Mouse (Mus musculus) forelimb bud, embryonic 11.5 days (tissue): ENCODE results near the gene Podn.

Source experiments
- DNase-seq: peaks from one replicate; pipeline ENCODE4 v3.0.0-alpha.2; 2012; ENCODE audit warnings: low read depth, low spot score

Gene Podn

DNA sequence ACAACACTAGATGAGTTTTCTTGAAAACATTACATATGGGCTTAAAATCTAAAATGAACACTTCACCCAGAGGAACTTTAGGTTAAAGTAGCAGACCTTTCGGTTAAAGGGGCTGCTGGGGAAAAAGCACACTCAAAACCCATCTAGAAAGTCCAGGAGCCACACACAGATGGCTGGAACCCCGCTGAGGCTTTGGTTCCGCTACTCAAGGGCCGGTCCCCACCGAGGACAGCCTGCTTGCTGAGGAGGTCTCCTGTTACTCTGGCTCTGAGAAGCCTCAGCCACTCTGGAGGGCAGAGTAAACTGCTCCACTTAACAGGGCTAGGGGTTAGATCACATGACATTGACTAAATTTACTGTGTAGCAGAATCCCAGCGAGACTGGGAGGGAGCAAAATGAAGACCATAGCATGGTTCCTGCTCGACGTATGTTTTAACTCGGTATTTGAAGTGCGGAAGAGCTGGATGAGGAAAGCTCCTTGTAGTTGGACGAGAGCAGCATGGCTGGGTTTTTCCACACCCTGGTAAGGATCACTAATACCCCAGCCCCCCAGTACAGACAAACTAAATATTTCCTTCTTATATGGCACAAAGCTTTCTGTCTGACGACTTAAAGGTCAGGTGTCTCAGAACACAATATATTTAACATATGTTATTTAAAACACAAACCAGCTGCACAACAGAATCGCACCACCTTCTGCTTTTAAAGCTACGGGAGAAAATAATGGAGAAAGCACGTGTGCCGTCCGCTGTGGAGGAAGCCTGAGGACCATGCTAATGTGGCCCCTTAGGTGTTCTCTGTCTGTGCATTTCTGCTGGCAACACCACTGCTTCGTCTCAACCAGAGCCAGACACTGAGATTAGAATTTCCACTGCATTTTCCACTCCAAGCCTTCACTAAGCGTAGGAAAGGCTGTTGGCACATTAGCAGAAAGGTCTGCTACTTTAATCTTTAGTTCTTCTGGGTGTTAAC lies 50.8 kb downstream of the Podn start:
- peak; percentile 46 for DNase-seq

DNA sequence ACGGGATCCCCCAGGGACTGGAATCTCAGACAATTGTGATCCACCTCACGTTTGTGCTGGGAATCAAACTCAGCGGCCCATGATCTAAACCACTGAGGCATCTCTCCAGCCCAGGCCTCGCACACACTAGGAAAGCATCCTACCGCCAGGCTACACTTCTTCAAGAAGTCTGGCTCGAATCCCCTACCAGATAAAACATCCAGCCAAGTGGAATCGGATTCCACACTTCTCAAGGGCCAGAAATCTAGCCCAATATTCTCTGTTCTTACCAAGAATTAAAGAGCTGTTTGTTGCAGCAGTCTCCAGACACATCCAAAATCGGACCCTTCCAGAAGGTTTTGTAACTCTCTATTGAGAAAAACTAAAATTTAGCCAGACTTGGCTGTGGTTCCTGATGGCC lies 59.2 kb downstream of the Podn start:
- no peak for DNase-seq

DNA sequence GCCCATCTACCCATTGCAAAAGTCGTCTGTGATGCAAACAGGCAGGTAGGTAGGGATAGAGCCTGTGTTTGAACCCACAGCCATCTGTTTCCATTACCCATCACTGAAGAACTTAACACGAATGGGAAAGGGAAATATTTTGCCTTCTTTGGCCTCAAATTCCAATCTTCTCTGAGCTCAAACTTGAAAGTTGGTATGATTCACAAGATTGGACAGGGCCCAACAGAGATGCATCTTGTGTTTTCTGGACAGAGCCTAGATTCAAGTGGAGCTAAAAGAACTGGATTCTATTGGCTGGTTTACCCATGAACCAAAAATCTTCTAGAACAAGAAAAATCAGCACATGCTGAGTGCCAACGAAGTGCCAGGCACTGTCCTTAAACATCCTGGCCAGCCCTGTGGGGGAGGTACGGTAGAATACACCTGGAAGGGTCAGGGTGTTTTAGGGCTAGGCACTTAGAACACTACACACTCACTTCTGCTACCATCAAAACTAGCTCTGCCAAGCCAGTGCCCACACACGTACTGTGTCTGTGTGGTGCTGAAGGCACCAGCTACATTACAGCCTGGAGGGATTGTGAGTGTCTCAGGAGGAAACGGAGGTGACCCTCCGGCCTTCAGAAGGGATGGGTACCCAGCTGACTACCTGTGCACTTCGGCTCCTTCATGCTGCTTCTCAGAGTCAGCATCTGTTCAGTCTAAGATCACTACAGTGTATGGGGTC lies 63.0 kb downstream of the Podn start:
- no peak for DNase-seq

DNA sequence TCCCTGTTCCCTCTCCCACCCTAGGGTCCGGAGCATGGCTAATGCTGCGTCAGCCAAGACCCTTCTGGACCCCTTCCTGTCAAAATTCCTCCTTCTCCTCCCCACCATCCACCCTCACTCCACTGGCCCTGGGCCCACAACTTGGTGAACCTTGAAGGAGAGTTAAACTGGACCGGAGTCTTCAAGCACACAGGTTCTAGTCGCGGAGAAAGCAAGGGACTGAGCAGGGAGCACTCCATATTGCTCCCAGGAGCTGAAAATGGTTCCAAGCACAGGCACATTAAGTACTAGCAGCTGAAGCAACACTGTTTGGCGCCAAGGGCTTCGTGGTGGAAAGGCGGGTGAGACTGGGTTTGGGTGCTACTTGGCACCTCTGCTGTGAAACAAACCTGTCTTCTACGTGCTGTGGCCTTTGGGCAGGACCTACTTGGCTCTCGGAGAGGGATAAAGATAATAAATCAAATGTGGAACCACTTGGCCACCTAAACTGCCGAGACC lies 63.8 kb downstream of the Podn start:
- DNase-seq = no peak

DNA sequence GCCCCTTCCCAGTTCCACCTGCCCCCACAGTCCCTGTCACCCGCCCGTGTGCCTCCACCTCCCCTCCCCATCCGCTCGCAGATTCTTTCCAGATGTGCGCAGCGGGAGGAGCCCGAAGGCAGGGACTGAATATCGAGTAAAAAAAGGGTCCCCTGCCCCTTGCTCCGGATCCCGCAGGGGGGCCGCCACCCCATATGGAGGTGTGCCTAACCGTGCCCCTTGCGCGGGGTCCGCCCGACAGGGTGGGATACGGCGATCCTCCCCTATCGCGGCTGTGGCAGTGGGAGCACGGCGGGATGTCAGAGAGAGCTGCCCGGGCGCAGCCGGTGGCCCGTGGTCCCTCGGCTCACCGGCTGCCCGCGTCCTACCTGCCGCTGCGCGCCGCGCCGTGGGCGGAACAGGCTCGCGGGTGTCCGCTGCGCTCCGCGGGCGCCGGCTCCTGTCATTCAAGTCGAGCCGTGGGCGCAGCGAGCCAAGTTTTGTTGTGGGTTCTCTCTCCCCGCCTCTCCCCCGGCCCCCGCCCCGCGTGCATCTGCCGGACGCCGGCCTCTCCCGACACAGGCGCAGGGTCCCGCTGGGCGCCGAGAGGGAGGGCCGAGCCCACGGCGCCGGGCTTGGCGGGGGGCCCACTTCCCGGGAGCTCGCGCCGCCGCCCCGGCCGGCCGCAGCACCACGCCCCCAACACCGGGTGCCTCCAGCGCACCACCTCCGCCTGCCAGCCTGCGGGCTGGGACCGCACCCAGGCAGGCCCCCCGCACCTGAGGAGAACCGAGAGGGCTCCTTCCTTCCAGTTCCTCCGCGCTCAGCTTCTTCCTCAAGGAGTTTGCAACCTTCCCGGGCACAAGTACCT lies 64.5 kb downstream of the Podn start:
- DNase-seq = no peak

DNA sequence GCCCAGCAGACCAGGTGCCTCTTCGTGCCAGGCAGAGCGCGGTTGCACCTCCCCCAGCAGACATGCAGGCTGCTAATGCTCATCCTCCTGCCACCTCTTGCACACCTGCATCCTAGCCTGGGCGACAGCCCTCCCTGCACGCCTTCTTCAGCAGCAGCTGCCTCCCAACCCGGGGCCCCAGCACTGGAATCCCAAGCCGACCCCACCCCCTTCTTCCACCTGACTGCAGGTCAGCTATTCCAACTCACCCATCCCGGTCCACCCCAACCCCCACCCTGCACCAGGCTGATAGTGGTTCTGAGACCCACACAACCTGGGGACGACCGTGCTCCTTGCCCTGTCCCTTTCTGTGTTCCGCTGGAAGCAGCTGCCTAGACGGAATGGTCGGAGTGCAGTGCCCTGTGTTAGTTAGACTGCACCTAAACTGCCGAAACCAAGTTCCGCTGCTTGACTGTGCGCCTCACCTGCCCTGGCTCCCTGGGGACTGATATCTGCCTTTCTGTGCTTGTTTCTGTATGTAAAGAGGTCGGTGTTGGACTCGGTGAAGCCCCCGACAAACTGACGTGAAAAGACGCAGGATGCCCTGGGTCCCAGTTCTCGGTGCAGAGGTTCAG lies 65.2 kb downstream of the Podn start:
- DNase-seq = no peak

DNA sequence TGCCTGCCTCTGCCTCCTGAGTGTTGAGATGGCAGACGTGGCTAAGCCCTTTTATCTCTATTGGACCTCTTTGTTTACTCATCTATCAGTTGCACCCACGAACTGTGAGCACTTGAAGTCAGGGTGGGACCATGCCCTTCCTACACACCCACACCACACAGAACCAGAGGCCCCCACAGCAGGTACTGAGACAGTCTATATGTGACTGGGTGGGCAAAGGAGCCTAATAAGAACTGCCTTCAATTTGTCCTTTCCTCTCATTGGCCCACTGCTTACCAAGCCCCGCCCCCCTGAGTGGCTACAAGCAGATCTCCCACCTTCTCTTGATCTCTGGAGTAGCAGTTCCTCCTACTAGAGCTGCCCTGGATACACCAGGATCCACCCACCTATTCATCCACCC lies 70.1 kb downstream of the Podn start:
- no peak for DNase-seq

DNA sequence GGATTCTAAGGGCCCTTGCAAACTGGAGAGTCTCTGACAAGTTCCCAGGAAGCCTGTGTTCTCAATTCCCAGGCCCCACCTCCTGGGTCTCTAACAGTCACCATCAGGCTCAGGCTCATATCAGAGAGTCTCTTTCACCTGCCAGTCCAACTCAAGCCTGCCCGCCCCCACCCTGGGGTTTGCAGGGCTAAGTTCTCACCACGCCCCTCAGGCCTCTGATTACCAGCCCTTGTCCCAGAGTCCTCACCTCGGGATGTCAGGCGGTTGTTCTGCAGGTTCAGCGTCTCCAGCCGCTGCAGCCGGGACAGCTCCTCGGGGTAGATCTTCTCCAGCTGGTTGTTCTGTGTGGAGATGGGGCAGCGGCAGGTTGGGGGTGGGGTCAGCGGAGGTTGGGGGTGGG lies 71.0 kb downstream of the Podn start:
- DNase-seq = no peak

DNA sequence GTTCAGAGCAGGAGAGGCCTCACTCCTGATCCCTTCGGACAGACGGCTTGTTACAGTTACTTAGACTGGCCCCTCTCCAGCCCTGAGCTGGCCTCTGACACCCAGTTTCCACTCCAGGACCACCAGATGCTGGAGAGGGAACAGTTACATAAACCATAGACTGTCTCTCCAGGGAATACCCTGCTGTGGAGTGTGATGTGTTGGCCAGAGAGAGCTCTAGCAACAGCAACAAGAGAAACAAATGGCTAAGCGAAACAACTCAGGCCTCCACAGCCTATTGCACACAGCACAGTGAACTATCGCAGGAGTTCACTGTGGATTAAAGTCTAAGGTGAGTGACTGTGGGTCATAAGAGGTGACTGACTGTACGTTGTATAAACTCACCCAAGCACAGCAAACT lies 71.6 kb downstream of the Podn start:
- no peak for DNase-seq

DNA sequence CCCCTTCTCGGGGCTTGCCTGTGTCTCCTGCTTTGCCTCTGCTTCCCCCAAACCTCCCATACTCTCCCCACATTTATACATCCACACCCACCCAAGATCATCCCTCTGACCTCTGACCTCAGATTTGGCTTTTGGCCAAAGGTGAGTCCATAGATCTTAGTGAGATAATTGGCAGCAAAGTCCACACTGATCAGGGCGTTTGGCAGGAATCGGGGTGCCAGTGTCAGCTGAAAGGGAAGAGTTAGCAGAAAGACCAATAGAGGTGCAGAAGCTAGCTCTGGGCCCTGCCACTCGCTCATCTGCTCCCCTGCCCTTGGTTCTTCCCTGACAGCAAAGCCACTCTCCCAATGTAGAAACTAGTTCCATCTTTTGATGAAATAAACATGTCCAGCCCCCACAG lies 73.1 kb downstream of the Podn start:
- DNase-seq = no peak

DNA sequence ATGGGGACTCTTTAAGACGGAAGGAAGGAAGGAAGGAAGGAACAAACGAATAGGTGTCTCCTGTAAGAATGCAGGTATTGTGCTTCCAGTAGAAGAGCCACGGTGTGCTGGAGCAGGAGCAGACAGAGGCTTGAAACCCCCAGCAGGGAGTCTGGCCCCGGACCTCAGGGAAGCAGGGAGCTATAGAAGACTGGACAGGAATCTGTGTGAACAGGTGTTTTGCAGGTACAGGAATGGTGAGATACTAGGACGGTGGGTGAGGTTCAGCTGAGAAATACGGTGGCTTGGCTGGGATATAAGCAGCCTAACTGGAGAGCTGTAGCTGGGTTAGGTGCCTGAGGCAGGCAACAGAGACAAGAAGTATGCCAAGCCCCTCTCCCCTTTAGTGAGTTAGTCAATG lies 76.1 kb downstream of the Podn start:
- no peak for DNase-seq

DNA sequence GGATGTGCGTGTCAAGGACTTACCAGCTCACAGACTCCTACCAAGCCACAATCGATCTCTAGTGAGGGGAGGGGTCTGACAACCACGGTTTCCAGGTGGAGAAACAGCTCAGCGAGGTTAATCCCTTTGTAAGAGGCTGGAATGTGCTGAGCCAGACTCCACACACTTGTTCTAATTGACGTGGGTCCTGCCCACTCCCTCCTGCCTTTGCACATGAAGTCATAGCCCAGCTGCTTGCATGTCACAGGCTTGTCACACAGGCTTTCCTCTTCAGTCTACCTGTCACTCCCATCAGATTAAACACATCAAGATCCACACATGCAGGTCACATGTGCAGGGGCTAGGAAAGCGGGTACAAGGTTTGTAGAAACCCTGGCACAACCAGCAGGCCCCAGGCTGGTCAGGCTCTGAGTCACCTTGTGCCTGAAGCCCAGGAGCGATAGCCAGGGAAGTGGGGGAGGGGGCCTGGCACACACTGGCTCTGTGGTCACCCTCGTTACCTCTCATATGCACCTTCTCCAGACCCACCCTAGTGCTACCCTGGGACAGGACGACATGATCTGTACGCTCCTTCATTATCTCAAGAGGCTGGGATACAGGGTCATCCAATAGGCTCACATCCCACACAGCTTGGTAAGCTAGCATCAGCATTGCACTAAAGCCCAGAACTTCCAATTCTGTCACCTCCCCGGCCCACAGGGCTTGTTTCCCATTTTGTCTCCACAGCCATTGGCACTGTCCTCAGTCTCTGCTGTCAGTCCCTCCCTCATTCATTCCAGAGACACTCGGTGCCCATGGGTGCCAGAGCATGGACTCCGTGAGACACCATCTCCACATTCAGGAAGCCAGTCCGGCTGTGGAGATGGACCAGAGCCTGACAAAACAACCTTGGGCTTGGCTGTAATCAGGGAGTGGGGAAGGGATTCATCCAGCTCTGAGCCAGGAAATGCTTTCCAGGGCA lies 77.0 kb downstream of the Podn start:
- DNase-seq = no peak

DNA sequence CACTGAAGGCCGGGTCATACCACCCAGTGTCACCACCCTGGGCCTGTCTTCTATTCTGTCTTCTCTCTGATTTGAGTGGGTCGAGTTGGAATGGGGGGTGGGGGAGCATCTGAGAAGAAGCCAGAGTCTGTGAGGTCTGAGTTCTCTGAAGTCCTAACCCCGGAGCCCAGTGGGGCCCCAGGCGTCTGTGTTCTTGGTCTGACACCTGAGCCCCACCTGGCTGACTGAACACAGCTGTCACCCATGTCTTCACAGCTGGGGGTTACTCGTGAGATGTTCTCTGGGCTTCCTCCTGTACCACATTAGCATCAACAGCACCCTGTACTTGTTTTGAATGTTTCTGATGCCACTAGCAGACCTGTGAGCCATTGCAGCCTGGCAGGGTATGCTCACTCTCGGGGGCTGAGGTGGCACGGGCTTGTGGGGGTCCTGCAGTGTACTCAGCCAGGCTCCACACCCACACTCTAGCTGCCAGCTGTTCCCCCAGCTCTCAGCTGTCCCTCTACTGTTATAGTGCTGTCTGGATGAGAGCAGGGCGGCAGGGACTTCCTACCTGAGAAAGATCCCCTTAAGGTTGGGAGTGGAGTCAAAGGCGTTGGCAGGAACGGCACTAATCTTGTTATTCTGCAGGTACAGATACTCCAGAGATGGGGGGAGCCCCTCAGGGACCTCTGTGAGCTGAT lies 77.9 kb downstream of the Podn start:
- no peak for DNase-seq

DNA sequence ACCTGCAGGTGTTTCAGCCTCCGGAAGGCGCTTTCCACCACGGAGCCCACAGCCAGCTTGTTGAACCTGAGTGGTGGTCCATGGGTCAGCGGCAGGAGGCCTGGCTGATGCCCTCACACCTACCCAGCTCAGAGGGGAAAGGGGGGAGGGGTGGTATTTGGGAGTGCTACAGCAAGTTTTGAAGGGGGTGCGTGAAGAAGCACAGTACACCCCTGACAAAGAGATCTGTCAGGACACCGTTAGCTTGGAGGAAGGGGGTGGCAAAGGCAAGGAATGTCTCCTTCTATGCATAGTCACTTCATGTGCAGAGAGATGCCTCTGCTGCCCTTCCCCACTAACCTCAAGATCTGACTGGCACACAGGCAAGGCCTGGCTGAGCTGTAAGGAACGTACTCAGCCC lies 78.4 kb downstream of the Podn start:
- DNase-seq = no peak

DNA sequence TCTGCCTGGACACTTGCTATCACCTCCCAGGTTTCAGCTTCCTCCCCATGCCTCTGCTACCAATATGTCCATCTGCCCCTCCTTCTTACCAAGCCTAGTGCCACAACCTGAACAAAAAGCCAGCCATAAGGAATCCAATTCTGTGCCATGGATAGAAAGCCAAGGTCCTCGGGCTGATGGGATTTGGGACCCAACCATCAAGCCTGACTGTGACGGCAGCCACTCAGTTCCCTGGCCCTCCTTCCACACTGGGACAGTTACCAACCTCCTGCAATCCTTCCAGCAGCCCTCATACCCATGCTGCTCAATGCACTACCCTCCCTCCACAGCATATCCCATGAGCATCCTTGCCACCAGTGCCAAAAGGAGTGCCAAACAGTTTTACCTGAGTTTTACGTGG lies 79.9 kb downstream of the Podn start:
- DNase-seq = no peak

DNA sequence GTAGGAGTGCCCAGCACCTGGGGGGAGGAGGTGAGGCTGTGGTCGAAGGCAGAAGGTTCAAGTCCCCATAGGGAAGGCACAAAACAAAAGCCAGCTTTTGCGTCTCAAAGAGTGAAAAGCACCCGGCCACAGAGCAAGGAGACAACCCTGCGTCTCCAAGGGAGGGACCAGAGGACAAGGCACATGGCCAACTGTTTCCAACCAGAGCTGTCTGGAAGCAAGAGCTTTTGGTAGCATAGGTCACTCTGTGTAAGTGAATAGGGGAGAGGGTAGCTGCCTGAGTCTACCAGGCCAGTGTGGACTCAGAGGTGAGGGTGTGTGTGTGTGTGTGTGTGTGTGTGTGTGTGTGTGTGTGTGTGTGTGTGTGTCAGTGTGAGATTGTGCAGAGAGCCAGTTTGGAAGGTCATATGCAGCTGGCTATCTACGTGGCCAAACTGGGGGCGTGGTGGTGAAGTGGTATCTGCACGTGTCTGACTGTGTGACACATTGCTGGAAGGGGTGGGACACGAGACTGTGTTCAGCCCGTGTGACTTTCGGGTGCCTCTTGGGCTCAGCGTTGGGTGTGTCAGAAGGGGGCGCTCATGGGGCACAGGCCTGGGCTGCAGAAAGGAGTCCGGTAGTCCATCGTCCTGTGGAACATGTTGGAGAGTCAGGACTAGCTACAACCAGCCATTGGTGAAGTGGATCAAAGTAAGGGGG lies 81.0 kb downstream of the Podn start:
- no peak for DNase-seq

DNA sequence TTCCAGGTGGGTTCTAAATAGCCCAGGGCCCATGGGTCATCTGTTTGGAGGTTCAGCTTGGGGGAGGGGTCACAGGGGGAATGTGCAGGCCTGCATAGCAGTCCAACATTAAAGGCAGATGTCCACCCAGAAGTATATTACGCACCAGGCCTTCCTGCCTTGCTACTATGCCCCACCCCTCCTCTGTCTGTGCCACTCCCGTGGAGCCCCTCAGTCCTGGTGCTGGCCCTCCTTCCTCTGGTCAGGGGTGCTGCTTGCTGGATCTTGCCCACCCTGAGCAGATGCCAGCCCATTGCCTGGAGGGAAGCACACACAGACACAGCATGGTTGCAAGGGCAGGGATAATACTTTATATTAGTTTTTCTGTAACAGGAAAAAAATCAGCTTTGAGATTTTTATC lies 81.8 kb downstream of the Podn start:
- DNase-seq = no peak

DNA sequence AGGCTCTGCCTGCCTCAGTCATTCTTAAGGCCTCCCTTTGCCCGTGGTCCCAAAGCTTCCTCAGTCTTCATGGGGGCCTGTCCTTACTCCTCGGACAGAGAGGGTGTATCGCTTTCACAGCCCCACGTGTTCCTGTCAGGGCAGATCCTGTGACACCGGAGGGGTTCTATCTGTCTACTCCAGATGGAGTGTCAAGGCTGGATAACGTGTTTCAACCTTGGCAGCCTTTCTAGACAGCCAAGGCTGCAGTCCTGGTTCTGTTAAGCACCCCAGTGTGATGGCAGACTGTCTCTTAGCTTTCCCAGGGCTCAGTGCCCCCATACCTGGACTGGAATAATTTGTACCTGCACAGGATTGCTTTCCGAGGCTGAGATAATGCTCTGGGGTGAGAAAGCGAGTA lies 87.7 kb downstream of the Podn start:
- DNase-seq = no peak

DNA sequence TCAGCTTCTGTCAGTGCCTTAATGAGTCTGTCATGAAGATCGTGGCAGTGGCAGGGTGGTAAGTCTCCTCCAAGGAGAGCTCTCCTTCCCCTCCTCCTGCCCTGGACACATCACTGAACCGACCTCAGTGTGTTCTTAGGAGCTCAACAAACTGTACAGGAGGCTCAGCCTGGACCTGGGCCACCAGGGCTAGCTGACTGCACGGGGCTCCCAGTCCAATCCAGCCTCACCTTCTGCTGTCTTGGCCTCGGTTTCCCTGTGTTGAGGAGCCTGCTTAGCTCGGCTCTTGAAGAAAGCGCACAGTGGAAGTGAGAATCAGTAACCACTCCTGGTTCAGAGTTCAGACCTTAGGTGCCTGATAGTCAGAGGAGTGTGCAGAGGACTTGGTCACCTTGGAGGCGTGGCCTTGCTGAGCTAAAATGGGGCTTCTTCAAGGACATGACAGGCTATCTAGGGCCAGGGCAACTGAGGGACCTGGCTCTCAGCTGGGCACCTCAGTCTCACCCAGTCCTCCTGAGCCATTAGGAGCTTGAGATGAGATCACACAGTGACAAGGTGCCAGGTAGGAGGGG lies 88.6 kb downstream of the Podn start:
- no peak for DNase-seq
